Mouse (Mus musculus): ENCODE measurements around the gene Neu1. TPM values are rescaled to one million over a fixed set of nuclear protein-coding genes. Genes with fewer than 3 reads are reported as not detected.

Neu1 gene
- polyA plus RNA-seq, 1 experiment: 33.6 TPM

DNA sequence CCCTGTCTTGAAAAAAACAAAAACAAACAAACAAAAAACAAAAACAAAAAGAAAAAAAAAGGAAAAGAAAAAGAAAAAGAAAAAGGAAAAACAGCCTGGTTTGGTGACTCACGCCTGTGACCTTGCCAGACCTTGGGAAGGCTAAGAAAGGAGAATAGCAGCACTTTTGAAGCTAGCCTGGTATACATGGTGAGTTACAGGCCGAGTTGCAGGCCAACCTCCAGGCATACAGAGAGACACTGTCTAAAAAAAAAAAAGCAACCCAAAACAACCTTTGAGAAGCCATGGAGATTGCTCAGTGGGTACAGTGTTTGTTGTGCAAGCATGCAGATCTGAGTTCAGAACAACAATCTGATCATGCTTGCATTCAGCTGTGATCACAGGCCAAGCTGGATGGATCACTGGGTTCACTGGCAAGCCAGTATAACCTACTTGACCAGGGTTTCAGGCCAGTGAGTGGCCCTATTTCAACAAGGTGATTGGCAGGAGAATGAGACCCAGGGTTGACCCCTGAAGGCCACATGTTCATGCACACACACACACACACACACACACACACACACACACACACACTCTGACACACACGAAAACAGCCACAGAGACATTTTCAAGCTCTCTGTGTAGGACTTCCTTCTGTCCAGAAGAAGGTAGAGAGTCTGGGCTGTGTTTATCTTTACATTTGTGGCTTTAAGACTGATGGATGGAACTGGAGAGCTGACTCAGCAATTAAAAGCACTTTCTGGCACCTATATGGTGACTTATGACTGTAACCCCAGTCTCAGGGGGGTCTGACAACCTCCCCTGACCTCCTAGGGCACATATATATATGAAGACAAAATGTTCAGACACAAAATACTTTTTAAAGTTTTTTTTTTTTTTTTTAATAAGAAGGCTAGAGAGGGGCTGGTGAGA lies 44.8 kb downstream of the Neu1 start:
- 77% methylated on average over 3 of the region's 3 CpGs for WGBS
- Histone ChIP-seq H3K27ac (ENCODE audit: control insufficient read depth, insufficient read depth, low read depth, low read length, poor library complexity) (no peak overlapping the region), H3K4me3 (replicated peaks; ENCODE audit: control insufficient read depth, low read depth, low read length) (no peak overlapping the region), H3K4me1 (ENCODE audit: control insufficient read depth, insufficient read depth, low read length) (no peaks in the 10 kb centered on the region; the same call in 1 of the 2 replicates)
- TF ChIP-seq POLR2A (IDR thresholded peaks at IDR 0.05; ENCODE audit: borderline replicate concordance, control insufficient read depth, low read depth, low read length) (no peak), CTCF (IDR thresholded peaks at IDR 0.05; ENCODE audit: control insufficient read depth, insufficient read depth, low read length) (no peak)

DNA sequence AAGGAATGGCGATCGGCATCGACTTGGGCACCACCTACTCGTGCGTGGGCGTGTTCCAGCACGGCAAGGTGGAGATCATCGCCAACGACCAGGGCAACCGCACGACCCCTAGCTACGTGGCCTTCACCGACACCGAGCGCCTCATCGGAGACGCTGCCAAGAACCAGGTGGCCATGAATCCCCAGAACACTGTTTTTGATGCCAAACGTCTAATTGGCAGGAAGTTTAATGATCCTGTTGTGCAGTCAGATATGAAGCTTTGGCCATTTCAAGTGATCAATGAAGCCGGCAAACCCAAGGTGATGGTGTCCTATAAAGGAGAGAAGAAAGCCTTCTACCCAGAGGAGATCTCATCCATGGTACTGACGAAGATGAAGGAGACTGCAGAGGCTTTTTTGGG lies 45.9 kb downstream of the Neu1 start:
- H3K27ac ChIP-seq (ENCODE audit: control insufficient read depth, insufficient read depth, low read depth, low read length, poor library complexity): no peak overlapping the region
- H3K4me1 ChIP-seq (ENCODE audit: control insufficient read depth, insufficient read depth, low read length): no peaks in the 10 kb centered on the region; the same call in 1 of the 2 replicates
- no peak overlapping the region for H3K4me3 ChIP-seq (replicated peaks; ENCODE audit: control insufficient read depth, low read depth, low read length)
- TF ChIP-seq POLR2A (IDR thresholded peaks at IDR 0.05; ENCODE audit: borderline replicate concordance, control insufficient read depth, low read depth, low read length) (no peak), CTCF (IDR thresholded peaks at IDR 0.05; ENCODE audit: control insufficient read depth, insufficient read depth, low read length) (no peak)
- WGBS: 93% methylated on average over 20 of the region's 20 CpGs

DNA sequence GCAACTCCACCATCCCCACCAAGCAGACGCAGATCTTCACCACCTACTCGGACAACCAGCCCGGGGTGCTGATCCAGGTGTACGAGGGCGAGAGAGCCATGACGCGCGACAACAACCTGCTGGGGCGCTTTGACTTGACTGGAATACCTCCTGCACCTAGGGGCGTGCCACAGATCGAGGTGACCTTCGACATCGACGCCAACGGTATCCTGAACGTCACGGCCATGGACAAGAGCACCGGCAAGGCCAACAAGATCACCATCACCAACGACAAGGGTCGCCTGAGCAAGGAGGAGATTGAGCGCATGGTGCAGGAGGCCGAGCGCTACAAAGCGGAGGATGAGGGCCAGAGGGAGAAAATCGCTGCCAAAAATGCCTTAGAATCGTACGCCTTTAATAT lies 47.2 kb downstream of the Neu1 start:
- Histone ChIP-seq H3K4me1 (ENCODE audit: control insufficient read depth, insufficient read depth, low read length) (peaks cover 2% of the 10 kb centered on the region), H3K4me3 (replicated peaks; ENCODE audit: control insufficient read depth, low read depth, low read length) (no peak overlapping the region), H3K27ac (ENCODE audit: control insufficient read depth, insufficient read depth, low read depth, low read length, poor library complexity) (no peak overlapping the region)
- TF ChIP-seq CTCF (IDR thresholded peaks at IDR 0.05; ENCODE audit: control insufficient read depth, insufficient read depth, low read length): no peak
- TF ChIP-seq POLR2A (IDR thresholded peaks at IDR 0.05; ENCODE audit: borderline replicate concordance, control insufficient read depth, low read depth, low read length): no peak
- 90% methylated on average over 27 of the region's 27 CpGs for WGBS

DNA sequence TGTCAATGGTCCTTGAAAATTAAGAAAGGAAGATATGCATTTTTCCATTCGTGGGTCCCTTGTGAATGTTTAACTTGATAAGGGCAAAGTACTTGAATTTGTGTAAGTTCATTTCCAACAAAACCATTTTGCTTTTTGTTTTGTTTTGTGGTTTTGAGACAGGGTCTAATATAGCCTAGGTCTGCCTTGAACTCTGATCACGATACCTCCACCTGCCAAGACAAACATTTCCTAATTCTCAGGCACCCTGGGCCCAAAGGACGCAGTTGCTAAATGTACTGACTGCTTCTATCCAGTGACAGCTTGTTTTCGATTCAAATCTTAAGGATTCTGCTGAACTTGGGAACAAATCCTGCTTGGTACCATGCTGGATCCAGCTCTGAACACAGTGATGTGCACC lies 48.6 kb downstream of the Neu1 start:
- Histone ChIP-seq H3K4me1 (ENCODE audit: control insufficient read depth, insufficient read depth, low read length) (peaks cover 2% of the 10 kb centered on the region), H3K4me3 (replicated peaks; ENCODE audit: control insufficient read depth, low read depth, low read length) (no peak overlapping the region), H3K27ac (ENCODE audit: control insufficient read depth, insufficient read depth, low read depth, low read length, poor library complexity) (no peak overlapping the region)
- 82% methylated on average over 4 of the region's 4 CpGs for WGBS
- TF ChIP-seq CTCF (IDR thresholded peaks at IDR 0.05; ENCODE audit: control insufficient read depth, insufficient read depth, low read length) (no peak), POLR2A (IDR thresholded peaks at IDR 0.05; ENCODE audit: borderline replicate concordance, control insufficient read depth, low read depth, low read length) (no peak)

DNA sequence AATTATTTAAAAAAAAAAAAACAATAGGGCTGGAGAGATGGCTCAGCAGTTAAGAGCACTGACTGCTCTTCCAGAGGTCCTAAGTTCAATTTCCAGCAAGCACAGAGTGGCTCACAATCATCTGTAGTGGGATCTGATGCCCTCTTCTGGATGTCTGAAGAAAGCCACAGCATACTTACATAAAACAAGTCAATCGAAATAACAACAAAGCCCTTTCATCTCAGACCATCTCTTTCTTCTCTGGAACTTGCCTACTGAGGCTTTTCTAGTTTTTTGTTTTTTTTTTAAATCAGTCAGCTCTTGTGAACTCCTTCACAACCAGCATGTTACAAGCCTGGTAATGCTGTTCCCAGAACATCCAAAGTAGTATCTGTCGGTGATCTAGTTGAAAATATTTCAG lies 49.6 kb downstream of the Neu1 start:
- Histone ChIP-seq H3K4me1 (ENCODE audit: control insufficient read depth, insufficient read depth, low read length) (peaks cover 2% of the 10 kb centered on the region), H3K4me3 (replicated peaks; ENCODE audit: control insufficient read depth, low read depth, low read length) (no peak overlapping the region), H3K27ac (ENCODE audit: control insufficient read depth, insufficient read depth, low read depth, low read length, poor library complexity) (no peak overlapping the region)
- WGBS: 12% methylated on average over 2 of the region's 2 CpGs
- TF ChIP-seq CTCF (IDR thresholded peaks at IDR 0.05; ENCODE audit: control insufficient read depth, insufficient read depth, low read length) (peak; percentile 21; the same call in 1 of the 2 replicates), POLR2A (IDR thresholded peaks at IDR 0.05; ENCODE audit: borderline replicate concordance, control insufficient read depth, low read depth, low read length) (no peak)

DNA sequence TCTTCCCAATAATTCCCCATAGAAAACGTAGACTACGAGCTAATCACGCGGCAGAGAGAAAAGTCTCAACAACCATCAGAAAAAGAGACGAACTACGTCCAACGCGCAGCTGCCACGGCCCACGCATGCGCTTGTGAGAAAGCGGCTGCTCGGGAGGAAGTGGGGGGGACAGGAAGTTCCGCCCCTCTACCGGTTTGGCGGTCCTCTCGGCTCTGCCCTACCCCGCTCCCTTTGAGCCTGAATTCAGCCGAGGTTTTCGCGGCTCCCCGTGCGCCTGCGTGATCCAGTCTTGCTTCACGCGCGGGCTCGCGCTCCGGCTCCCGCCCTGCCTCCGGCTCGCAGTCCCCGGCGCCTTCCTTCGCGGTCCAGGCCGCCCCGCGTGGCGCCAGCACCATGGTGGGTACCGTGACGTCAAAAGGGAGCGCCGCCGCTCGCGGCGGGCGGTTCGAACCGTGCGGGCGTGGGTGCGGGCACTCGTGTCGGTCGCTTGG lies 50.7 kb downstream of the Neu1 start, which contains the start of gene Lsm2:
Lsm2 (plus strand) TSS at position 173 of the 491 bp plus-strand sequence.
- TF ChIP-seq CTCF (IDR thresholded peaks at IDR 0.05; ENCODE audit: control insufficient read depth, insufficient read depth, low read length): no peak
- peak; percentile 60; the same call in 1 of the 2 replicates for TF ChIP-seq POLR2A (IDR thresholded peaks at IDR 0.05; ENCODE audit: borderline replicate concordance, control insufficient read depth, low read depth, low read length)
- WGBS: under 1% methylated on average over 58 of the region's 58 CpGs
- H3K27ac ChIP-seq (ENCODE audit: control insufficient read depth, insufficient read depth, low read depth, low read length, poor library complexity): peak within 1 kb of the TSS; percentile 95
- H3K4me3 ChIP-seq (replicated peaks; ENCODE audit: control insufficient read depth, low read depth, low read length): peak within 1 kb of the TSS; percentile 92
- peaks cover 2% of the 10 kb centered on the region for H3K4me1 ChIP-seq (ENCODE audit: control insufficient read depth, insufficient read depth, low read length)

DNA sequence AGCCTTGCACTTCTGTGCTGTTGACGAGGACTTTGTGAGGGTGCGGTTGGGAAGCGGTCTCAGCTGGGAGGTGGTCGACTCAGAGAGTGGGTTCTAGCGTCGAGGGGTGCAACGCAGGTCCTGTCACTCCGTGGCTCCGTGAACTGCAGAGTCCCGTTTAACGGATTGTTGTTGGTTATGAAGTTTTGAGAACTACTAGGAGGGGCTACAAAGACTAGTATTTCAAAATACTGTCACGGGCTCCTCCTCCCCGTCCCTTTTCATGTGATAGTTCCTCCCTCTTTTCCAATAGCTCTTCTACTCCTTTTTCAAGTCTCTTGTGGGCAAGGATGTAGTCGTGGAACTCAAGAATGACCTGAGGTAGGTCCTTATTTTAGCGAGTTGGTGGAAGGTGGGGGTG lies 51.3 kb downstream of the Neu1 start:
- Histone ChIP-seq H3K4me3 (replicated peaks; ENCODE audit: control insufficient read depth, low read depth, low read length) (peak overlapping the region; percentile 92), H3K27ac (ENCODE audit: control insufficient read depth, insufficient read depth, low read depth, low read length, poor library complexity) (peak overlapping the region; percentile 95), H3K4me1 (ENCODE audit: control insufficient read depth, insufficient read depth, low read length) (peaks cover 2% of the 10 kb centered on the region)
- WGBS: under 1% methylated on average over 15 of the region's 15 CpGs
- TF ChIP-seq POLR2A (IDR thresholded peaks at IDR 0.05; ENCODE audit: borderline replicate concordance, control insufficient read depth, low read depth, low read length) (no peak), CTCF (IDR thresholded peaks at IDR 0.05; ENCODE audit: control insufficient read depth, insufficient read depth, low read length) (no peak)

DNA sequence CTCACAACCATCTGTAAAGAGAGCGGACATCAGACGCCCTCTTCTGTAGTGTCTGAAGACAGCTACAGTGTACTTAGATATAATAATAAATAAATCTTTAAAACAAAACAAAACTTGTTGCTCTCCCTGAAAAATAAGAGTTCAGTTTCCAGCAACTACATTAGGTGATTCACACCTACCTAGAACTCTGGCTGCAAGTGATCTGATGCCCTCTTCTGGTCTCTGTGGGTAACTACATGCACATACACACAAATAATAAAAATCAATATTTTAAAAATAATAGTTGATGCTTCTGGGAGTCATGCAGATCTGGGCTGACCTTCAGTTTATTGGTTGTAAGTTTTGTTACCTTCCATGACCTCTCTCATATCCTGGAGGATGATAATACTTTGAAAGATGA lies 53.2 kb downstream of the Neu1 start:
- Histone ChIP-seq H3K4me1 (ENCODE audit: control insufficient read depth, insufficient read depth, low read length) (peaks cover 2% of the 10 kb centered on the region), H3K27ac (ENCODE audit: control insufficient read depth, insufficient read depth, low read depth, low read length, poor library complexity) (no peak overlapping the region), H3K4me3 (replicated peaks; ENCODE audit: control insufficient read depth, low read depth, low read length) (no peak overlapping the region)
- 73% methylated on average over 2 of the region's 2 CpGs for WGBS
- TF ChIP-seq POLR2A (IDR thresholded peaks at IDR 0.05; ENCODE audit: borderline replicate concordance, control insufficient read depth, low read depth, low read length) (no peak), CTCF (IDR thresholded peaks at IDR 0.05; ENCODE audit: control insufficient read depth, insufficient read depth, low read length) (no peak)

Other genes with a start within 250 kb of the Neu1 start
- 10.9 and 11.5 TPM in 2 replicates for gene C4b, start 187.4 kb upstream of the Neu1 start, polyA plus RNA-seq (2011; ENCODE audit: insufficient read depth, insufficient read length, low replicate concordance, missing spikeins)
- gene Cyp21a1, start 126.7 kb upstream of the Neu1 start, polyA plus RNA-seq (2011; ENCODE audit: insufficient read depth, insufficient read length, low replicate concordance, missing spikeins): not detected in 2 replicates
- 44.0 and 63.6 TPM in 2 replicates for gene Stk19, start 94.3 kb upstream of the Neu1 start, polyA plus RNA-seq (2011; ENCODE audit: insufficient read depth, insufficient read length, low replicate concordance, missing spikeins)
- gene Dxo, start 94.2 kb upstream of the Neu1 start, polyA plus RNA-seq (2011; ENCODE audit: insufficient read depth, insufficient read length, low replicate concordance, missing spikeins): 52.4 and 73.3 TPM in 2 replicates
- 31.0 and 67.7 TPM in 2 replicates for gene Skiv2l, start 81.0 kb upstream of the Neu1 start, polyA plus RNA-seq (2011; ENCODE audit: insufficient read depth, insufficient read length, low replicate concordance, missing spikeins)
- gene Nelfe, start 80.9 kb upstream of the Neu1 start, polyA plus RNA-seq (2011; ENCODE audit: insufficient read depth, insufficient read length, low replicate concordance, missing spikeins): 13.1 and 42.2 TPM in 2 replicates
- gene Cfb, start 68.7 kb upstream of the Neu1 start, polyA plus RNA-seq (2011; ENCODE audit: insufficient read depth, insufficient read length, low replicate concordance, missing spikeins): 8.4 and 14.5 TPM in 2 replicates
- gene Zbtb12, start 51.8 kb upstream of the Neu1 start, polyA plus RNA-seq (2011; ENCODE audit: insufficient read depth, insufficient read length, low replicate concordance, missing spikeins): 2.8 and 5.7 TPM in 2 replicates
- gene Gm20547, start 49.2 kb upstream of the Neu1 start, polyA plus RNA-seq (2011; ENCODE audit: insufficient read depth, insufficient read length, low replicate concordance, missing spikeins): 2.0 TPM in 1 of 2 replicates, not detected in the other
- 3.7 and 5.9 TPM in 2 replicates for gene C2, start 33.0 kb upstream of the Neu1 start, polyA plus RNA-seq (2011; ENCODE audit: insufficient read depth, insufficient read length, low replicate concordance, missing spikeins)
- 60.6 and 104 TPM in 2 replicates for gene Ehmt2, start 32.8 kb upstream of the Neu1 start, polyA plus RNA-seq (2011; ENCODE audit: insufficient read depth, insufficient read length, low replicate concordance, missing spikeins)
- gene Slc44a4, start 16.8 kb upstream of the Neu1 start, polyA plus RNA-seq (2011; ENCODE audit: insufficient read depth, insufficient read length, low replicate concordance, missing spikeins): 1.3 TPM in 1 of 2 replicates, not detected in the other
- 1.3 and 5.5 TPM in 2 replicates for gene Hspa1b, start 28.0 kb downstream of the Neu1 start, polyA plus RNA-seq (2011; ENCODE audit: insufficient read depth, insufficient read length, low replicate concordance, missing spikeins)
- not detected in 2 replicates for gene Gm20481, start 38.7 kb downstream of the Neu1 start, polyA plus RNA-seq (2011; ENCODE audit: insufficient read depth, insufficient read length, low replicate concordance, missing spikeins)
- gene Hspa1a, start 40.9 kb downstream of the Neu1 start, polyA plus RNA-seq (2011; ENCODE audit: insufficient read depth, insufficient read length, low replicate concordance, missing spikeins): 1.9 TPM in 1 of 2 replicates, not detected in the other
- not detected in 2 replicates for gene Hspa1l, start 41.5 kb downstream of the Neu1 start, polyA plus RNA-seq (2011; ENCODE audit: insufficient read depth, insufficient read length, low replicate concordance, missing spikeins)
- 70.0 and 84.5 TPM in 2 replicates for gene Lsm2, start 50.6 kb downstream of the Neu1 start, polyA plus RNA-seq (2011; ENCODE audit: insufficient read depth, insufficient read length, low replicate concordance, missing spikeins)
- 117 and 158 TPM in 2 replicates for gene Vars, start 69.7 kb downstream of the Neu1 start, polyA plus RNA-seq (2011; ENCODE audit: insufficient read depth, insufficient read length, low replicate concordance, missing spikeins)
- gene Vwa7, start 85.3 kb downstream of the Neu1 start, polyA plus RNA-seq (2011; ENCODE audit: insufficient read depth, insufficient read length, low replicate concordance, missing spikeins): 0.77 and 1.2 TPM in 2 replicates
- 18.9 and 31.7 TPM in 2 replicates for gene Sapcd1, start 96.8 kb downstream of the Neu1 start, polyA plus RNA-seq (2011; ENCODE audit: insufficient read depth, insufficient read length, low replicate concordance, missing spikeins)
- gene Msh5, start 115.5 kb downstream of the Neu1 start, polyA plus RNA-seq (2011; ENCODE audit: insufficient read depth, insufficient read length, low replicate concordance, missing spikeins): 12.1 and 17.2 TPM in 2 replicates
- 76.2 and 141 TPM in 2 replicates for gene Clic1, start 118.7 kb downstream of the Neu1 start, polyA plus RNA-seq (2011; ENCODE audit: insufficient read depth, insufficient read length, low replicate concordance, missing spikeins)
- gene Ddah2, start 127.8 kb downstream of the Neu1 start, polyA plus RNA-seq (2011; ENCODE audit: insufficient read depth, insufficient read length, low replicate concordance, missing spikeins): 12.5 and 15.2 TPM in 2 replicates
- 1.6 and 1.7 TPM in 2 replicates for gene Ly6g6c, start 134.1 kb downstream of the Neu1 start, polyA plus RNA-seq (2011; ENCODE audit: insufficient read depth, insufficient read length, low replicate concordance, missing spikeins)
- 16.5 and 35.6 TPM in 2 replicates for gene Mpig6b, start 134.9 kb downstream of the Neu1 start, polyA plus RNA-seq (2011; ENCODE audit: insufficient read depth, insufficient read length, low replicate concordance, missing spikeins)
- 1.3 TPM in 1 of 2 replicates, not detected in the other for gene Ly6g6e, start 145.6 kb downstream of the Neu1 start, polyA plus RNA-seq (2011; ENCODE audit: insufficient read depth, insufficient read length, low replicate concordance, missing spikeins)
- 9.2 and 26.2 TPM in 2 replicates for gene Ly6g6d, start 146.8 kb downstream of the Neu1 start, polyA plus RNA-seq (2011; ENCODE audit: insufficient read depth, insufficient read length, low replicate concordance, missing spikeins)
- 14.3 and 53.1 TPM in 2 replicates for gene Ly6g6f, start 154.4 kb downstream of the Neu1 start, polyA plus RNA-seq (2011; ENCODE audit: insufficient read depth, insufficient read length, low replicate concordance, missing spikeins)
- gene Abhd16a, start 158.0 kb downstream of the Neu1 start, polyA plus RNA-seq (2011; ENCODE audit: insufficient read depth, insufficient read length, low replicate concordance, missing spikeins): 48.7 and 73.1 TPM in 2 replicates
- gene Ly6g5c, start 177.0 kb downstream of the Neu1 start, polyA plus RNA-seq (2011; ENCODE audit: insufficient read depth, insufficient read length, low replicate concordance, missing spikeins): not detected in 2 replicates
- gene Ly6g5b, start 184.2 kb downstream of the Neu1 start, polyA plus RNA-seq (2011; ENCODE audit: insufficient read depth, insufficient read length, low replicate concordance, missing spikeins): 3.4 and 4.7 TPM in 2 replicates
- 29.8 and 39.0 TPM in 2 replicates for gene Gpank1, start 190.2 kb downstream of the Neu1 start, polyA plus RNA-seq (2011; ENCODE audit: insufficient read depth, insufficient read length, low replicate concordance, missing spikeins)
- gene Csnk2b, start 190.8 kb downstream of the Neu1 start, polyA plus RNA-seq (2011; ENCODE audit: insufficient read depth, insufficient read length, low replicate concordance, missing spikeins): 155 and 166 TPM in 2 replicates
- 6.8 and 20.2 TPM in 2 replicates for gene D17H6S53E, start 195.1 kb downstream of the Neu1 start, polyA plus RNA-seq (2011; ENCODE audit: insufficient read depth, insufficient read length, low replicate concordance, missing spikeins)
- gene Apom, start 200.8 kb downstream of the Neu1 start, polyA plus RNA-seq (2011; ENCODE audit: insufficient read depth, insufficient read length, low replicate concordance, missing spikeins): 6.0 TPM in 1 of 2 replicates, not detected in the other
- gene Bag6, start 203.9 kb downstream of the Neu1 start, polyA plus RNA-seq (2011; ENCODE audit: insufficient read depth, insufficient read length, low replicate concordance, missing spikeins): 104 and 195 TPM in 2 replicates
- gene Prrc2a, start 233.6 kb downstream of the Neu1 start, polyA plus RNA-seq (2011; ENCODE audit: insufficient read depth, insufficient read length, low replicate concordance, missing spikeins): 208 and 214 TPM in 2 replicates
- 48.9 and 51.7 TPM in 2 replicates for gene Aif1, start 244.8 kb downstream of the Neu1 start, polyA plus RNA-seq (2011; ENCODE audit: insufficient read depth, insufficient read length, low replicate concordance, missing spikeins)